Mouse (Mus musculus) heart, adult 2 months (tissue): ENCODE measurements at regions not wholly inside any gene's neighbourhood (a gene's known extent, or its start where the extent isn't known, plus 50 kb on each side); places are given as distances from the start of the nearest gene placed in this dataset.

Experiments
- DNase-seq, 2 experiments: peaks; one replicate each; pipeline ENCODE4 v3.0.0; 2021
- H3K27ac ChIP-seq: fragments of 200-600 bp; 2 replicates; pipeline ENCODE4 v1.8.1; 2022
- H3K27me3 ChIP-seq: fragments of 200-500 bp; 2 replicates; pipeline ENCODE4 v1.6.1; 2012; ENCODE audit warnings: mild to moderate bottlenecking, low read length, inconsistent platforms, mixed read lengths; ENCODE audit not compliant: control insufficient read depth, insufficient read depth
- H3K36me3 ChIP-seq: fragments of 200-500 bp; 2 replicates; pipeline ENCODE4 v1.6.1; 2012; ENCODE audit warnings: low read length, inconsistent platforms; ENCODE audit not compliant: control insufficient read depth, insufficient read depth
- H3K4me1 ChIP-seq: fragments of 200-500 bp; 2 replicates; pipeline ENCODE4 v1.6.1; 2011; ENCODE audit warnings: low read length; ENCODE audit not compliant: control insufficient read depth, insufficient read depth
- H3K4me3 ChIP-seq: fragments of 200-600 bp; 2 replicates; pipeline ENCODE4 v1.8.1; 2022
- H3K79me2 ChIP-seq: fragments of 200-500 bp; replicated peaks from 2 replicates; pipeline ENCODE4 v1.6.1; 2012; ENCODE audit warnings: mild to moderate bottlenecking, inconsistent platforms, low read length, moderate library complexity, mixed read lengths; ENCODE audit not compliant: control insufficient read depth, insufficient read depth
- H3K9ac ChIP-seq: fragments of 200-500 bp; 2 replicates; pipeline ENCODE4 v1.6.1; 2012; ENCODE audit warnings: low read depth, mild to moderate bottlenecking, control low read depth, inconsistent platforms, low read length, mixed read lengths
- CTCF ChIP-seq: fragments of 200-600 bp; IDR thresholded peaks from 2 replicates; pipeline ENCODE4 v1.8.1; 2022; ENCODE audit warnings: antibody characterized with exemption, mild to moderate bottlenecking, moderate library complexity
- EP300 ChIP-seq: fragments of 200-500 bp; IDR thresholded peaks from 2 replicates; pipeline ENCODE4 v1.6.1; 2011; ENCODE audit warnings: low read depth, low read length, control low read depth; ENCODE audit not compliant: insufficient read depth
- POLR2A ChIP-seq: fragments of 200-500 bp; IDR thresholded peaks from 2 replicates; pipeline ENCODE4 v1.6.1; 2011; ENCODE audit warnings: mild to moderate bottlenecking, low read depth, low read length, control low read depth; ENCODE audit not compliant: insufficient read depth
- WGBS: fragments of 180-500 bp; shearing (Covaris S2); methylation state at CpG from one replicate; pipeline ENCODE4 v1.1.7; 2018; 5-methylcytosine and 5-hydroxymethylcytosine counted together
- intact Hi-C: fragments of 180-260 bp; cut with DNase I; formaldehyde crosslinking; loops from one replicate; pipeline ENCODE4 v1.15.1; 2025

DNA sequence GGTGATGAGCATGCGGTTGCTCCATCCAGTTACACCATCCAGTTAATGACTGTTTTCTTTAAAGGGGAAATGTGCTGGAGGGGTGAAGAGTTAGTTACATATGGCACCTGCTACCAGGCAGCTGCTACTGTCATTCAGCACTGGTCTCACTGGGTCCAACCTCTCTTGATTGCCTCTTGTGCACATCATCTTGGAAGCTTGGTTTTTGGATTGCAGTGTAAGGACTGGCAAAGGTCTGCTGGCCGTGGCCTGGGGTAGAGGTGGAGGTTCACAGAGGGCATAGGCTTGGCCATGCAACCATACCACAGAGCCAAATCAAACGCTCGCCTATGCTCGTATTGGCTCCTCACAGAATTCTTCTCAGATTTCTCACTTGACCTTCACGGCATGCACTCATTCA, 75.1 kb upstream of the Serp2 start:
- TF ChIP-seq EP300 = no peak
- TF ChIP-seq POLR2A = no peak
- no peak for TF ChIP-seq CTCF
- peaks cover 17% of the 10 kb centered on the region for H3K4me1 ChIP-seq
- no peak for DNase-seq
- no peaks in the 10 kb centered on the region for H3K27me3 ChIP-seq
- no peak overlapping the region for H3K4me3 ChIP-seq
- H3K79me2 ChIP-seq = no peaks in the 10 kb centered on the region
- intact Hi-C loops = loop anchor here (5.0 kb wide), 4 partner anchors 41 to 246 kb away; no protein-coding TSS in a partner anchor
- WGBS = 65% methylated on average over 6 of the region's 6 CpGs
- H3K36me3 ChIP-seq = no peaks in the 10 kb centered on the region
- H3K27ac ChIP-seq = peak overlapping the region; percentile 3; the same call in 1 of the 2 replicates
- H3K9ac ChIP-seq = no peak overlapping the region

DNA sequence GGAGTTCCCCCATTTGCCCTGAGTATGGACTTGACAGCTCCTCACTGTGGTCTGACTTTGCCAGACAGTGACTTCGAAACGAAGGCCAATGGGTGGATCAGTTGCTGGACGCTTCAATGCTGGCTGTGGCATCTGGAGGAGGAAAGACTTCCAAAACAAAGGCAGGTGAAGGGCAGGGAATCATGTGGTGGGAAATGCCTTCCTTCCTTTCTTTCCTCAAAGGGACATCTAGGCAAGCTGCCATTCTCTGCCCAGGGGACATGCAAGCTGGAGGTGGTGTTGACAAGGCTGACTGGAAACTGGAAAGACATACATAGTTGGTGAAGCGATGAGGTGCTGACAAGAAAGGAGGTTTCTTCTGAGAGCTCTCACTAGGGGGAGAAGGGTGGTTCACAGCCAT, 74.5 kb upstream of the Serp2 start:
- Histone ChIP-seq H3K27ac (peak overlapping the region; percentile 47), H3K27me3 (no peaks in the 10 kb centered on the region), H3K79me2 (no peaks in the 10 kb centered on the region), H3K36me3 (no peaks in the 10 kb centered on the region), H3K4me1 (peaks cover 17% of the 10 kb centered on the region), H3K9ac (no peak overlapping the region), H3K4me3 (no peak overlapping the region)
- intact Hi-C loops = loop anchor here (5.0 kb wide), 4 partner anchors 41 to 246 kb away; no protein-coding TSS in a partner anchor
- TF ChIP-seq POLR2A (no peak), EP300 (0 out of 2 replicates have a peak, but pooled peaks have one; percentile 35), CTCF (no peak)
- DNase-seq = peak; percentile 40 to 61
- 11% methylated on average over 4 of the region's 4 CpGs for WGBS

DNA sequence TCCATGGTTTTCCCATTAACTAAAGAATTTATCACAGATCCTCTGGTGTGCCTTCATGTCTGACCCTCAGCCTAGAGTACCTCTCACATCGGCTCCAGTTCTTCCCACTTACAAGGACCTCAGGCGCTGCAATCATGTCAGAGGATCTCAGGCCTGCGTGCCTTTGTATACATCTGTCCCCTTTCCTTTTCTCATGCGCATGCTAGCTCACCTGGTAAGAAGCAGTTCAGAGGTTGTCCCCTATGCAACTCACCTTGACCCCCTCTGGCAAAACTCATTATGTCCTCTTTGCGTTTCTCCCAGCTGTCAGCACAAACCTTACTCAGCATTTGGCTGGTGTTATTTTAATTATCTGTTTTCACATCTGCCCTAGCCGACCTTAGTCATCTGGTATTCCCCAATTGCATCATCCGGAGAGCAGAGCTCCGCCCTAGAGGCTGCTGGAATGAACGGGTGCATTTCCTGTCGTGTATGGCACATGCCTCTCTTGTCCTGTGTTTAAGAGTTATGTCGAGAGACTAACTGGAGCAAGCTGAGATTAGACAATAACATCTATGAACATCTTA, 73.3 kb upstream of the Serp2 start:
- no peak for DNase-seq
- Histone ChIP-seq H3K27ac (no peak overlapping the region; the same call in 1 of the 2 replicates), H3K27me3 (no peaks in the 10 kb centered on the region), H3K9ac (no peak overlapping the region), H3K79me2 (no peaks in the 10 kb centered on the region), H3K36me3 (no peaks in the 10 kb centered on the region), H3K4me1 (peaks cover 17% of the 10 kb centered on the region), H3K4me3 (no peak overlapping the region)
- intact Hi-C loops = loop anchor here (5.0 kb wide), 4 partner anchors 42 to 247 kb away; no protein-coding TSS in a partner anchor
- 59% methylated on average over 11 of the region's 11 CpGs for WGBS
- no peak for TF ChIP-seq EP300

DNA sequence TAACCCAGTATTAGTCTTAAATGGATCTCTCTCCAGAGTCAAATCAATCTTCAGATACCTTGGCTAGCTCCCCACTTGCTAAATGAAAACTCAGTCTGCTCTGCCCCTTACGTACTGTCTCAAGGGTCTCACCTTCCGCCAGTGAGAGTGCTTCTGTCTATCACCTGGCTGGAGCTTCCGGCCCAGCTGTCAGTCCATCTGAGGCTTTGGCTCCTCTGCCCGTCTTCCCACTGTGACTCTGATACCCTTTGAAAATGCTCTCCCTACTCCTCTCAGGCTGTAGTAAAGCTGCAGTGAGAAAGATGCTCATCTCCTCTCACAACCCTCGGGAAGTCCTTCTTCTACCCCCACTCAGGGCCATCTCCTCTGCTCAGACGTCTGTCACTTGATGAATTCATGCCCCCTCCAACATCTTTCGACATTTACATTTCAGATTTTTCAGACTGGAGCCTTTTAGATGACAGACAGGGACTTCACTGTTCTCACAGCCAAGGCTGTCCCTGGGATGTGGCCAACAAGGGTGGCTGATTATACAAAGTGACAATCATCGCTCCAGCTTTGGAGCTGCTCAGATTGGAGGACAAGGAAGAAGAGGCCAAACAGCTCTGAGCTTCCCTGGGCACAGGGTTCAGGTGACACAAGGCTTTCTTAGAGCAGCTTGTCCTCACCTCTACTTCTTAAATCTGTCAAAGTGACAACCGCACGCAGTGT, 71.6 kb upstream of the Serp2 start:
- no peak for DNase-seq
- intact Hi-C loops = no loop called here
- H3K79me2 ChIP-seq = no peaks in the 10 kb centered on the region
- H3K4me1 ChIP-seq = peaks cover 17% of the 10 kb centered on the region
- no peaks in the 10 kb centered on the region for H3K27me3 ChIP-seq
- no peak overlapping the region for H3K9ac ChIP-seq
- H3K27ac ChIP-seq = no peak overlapping the region
- WGBS = 85% methylated on average over 10 of the region's 10 CpGs
- TF ChIP-seq EP300 (no peak), CTCF (no peak), POLR2A (no peak)
- no peak overlapping the region for H3K4me3 ChIP-seq
- no peaks in the 10 kb centered on the region for H3K36me3 ChIP-seq

DNA sequence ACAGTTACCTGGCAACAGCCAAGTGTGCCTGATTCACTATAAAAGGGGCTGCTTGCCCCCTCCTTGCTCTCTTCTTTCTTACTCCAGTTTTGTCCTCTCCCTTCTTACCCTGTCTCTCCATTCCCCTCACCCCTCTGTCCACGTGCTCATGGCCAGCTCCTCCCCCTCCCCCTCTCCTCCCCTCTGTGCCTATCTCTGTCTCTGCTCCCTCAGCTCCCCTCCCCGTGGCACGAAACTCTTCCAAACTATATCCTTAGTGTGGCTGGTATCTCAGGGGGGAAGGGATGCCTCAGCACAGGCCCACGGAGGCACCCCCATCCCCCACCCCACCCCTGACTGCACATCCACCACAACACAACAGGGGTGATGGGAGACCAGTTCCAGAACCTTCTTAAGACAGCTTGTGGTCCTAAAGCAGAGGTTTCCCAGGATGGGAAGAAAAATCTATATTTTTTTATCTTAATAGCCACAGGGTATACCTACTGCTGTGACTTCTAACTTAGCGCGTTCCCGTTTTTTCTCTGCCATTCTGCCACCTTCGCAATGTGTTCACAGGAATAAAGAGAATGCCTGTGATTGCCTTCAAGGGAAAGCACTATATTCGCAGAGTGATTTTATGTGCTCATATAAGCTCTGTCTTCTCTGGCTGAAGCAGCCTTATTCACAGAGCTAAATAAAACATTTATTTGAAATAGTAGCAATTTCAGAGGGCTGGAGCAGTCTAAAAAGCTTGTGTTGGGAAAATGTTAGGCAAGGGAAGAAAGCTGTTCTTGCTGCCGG, 69.1 kb upstream of the Serp2 start:
- intact Hi-C loops = no loop called here
- DNase-seq = no peak
- H3K9ac ChIP-seq = no peak overlapping the region
- no peaks in the 10 kb centered on the region for H3K79me2 ChIP-seq
- peak overlapping the region; percentile 56 for H3K27ac ChIP-seq
- peaks cover 14% of the 10 kb centered on the region for H3K4me1 ChIP-seq
- H3K4me3 ChIP-seq = no peak overlapping the region
- H3K36me3 ChIP-seq = 0 out of 2 replicates have a peak, but pooled peaks cover 1% of the 10 kb centered on the region
- 66% methylated on average over 10 of the region's 10 CpGs for WGBS
- no peak for TF ChIP-seq POLR2A
- TF ChIP-seq CTCF = no peak
- TF ChIP-seq EP300 = no peak
- H3K27me3 ChIP-seq = no peaks in the 10 kb centered on the region
